Mouse (Mus musculus): ENCODE measurements at regions not wholly inside any gene's neighbourhood (a gene's known extent, or its start where the extent isn't known, plus 50 kb on each side); places are given as distances from the start of the nearest gene placed in this dataset.

DNA sequence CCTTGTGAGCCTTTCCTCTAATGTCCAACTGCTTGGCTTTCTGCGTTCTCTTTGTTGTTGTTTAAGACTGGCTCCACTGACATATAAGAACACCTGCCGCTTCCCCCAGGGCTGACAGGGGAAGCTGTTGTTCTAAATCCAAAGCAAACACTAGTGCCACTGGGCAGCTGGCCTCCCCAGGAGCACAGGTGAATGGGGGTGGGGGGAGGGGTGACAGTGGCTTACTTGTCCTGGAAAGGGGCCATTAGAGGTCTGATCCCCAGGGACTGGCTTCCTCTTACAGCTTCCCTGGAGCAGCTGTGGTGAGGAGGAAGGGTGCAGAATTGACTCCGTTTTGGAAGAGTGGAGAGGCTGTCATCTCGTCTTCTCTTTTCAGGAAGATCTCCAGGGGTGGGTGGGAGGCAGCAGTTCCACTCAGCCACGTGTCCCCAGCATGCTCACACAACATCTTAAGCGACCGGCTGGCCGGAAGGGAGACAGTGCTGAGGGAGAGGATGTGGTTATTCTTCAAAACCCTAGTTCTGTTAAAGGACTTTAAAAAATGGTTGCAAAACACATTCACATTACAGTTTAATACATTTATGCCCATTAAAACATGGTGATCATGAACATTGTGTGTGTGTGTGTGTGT lies 688.5 kb upstream of the Car8 start:
- Histone ChIP-seq H3K4me3 (replicated peaks) (no peak overlapping the region), H3K4me1 (replicated peaks) (peaks cover 25% of the 10 kb centered on the region), H3K27me3 (no peaks in the 10 kb centered on the region), H3K4me2 (replicated peaks) (no peak overlapping the region), H3K36me3 (no peaks in the 10 kb centered on the region), H3K9me3 (no peaks in the 10 kb centered on the region), H3K9ac (replicated peaks) (no peak overlapping the region), H3K27ac (no peak overlapping the region)
- ATAC-seq: no peak
- 36% methylated on average over 8 of the region's 8 CpGs for WGBS

DNA sequence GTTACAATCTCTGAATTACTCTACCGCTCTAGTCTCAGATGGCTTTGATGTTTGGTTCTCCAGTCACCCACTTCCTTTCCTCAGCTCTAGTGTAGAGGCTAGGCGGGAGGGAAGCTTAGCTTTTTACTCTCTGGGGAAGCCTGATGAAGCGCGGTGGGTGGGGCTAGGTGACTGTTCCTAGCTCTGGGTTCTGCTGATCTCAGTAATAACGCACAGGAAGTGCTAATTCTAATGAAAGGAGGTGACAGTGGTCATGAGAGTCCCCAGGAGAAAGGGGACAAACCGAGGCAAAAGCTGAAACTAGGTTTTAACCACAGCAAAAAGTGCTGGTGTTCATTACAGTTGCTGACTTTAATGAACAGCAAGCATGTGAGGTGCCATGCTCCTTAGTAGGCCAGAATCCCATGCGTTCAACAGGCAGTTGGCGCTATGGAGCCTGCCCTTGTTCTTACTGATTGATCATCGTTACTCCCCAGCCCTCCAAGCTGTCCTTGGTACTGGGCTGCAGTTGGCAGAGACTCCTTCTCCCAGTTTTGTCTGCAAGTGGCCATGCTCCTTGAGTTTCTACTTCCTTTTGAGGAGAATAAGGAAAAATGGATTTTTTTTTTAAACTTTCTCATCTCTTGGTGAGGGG lies 687.9 kb upstream of the Car8 start:
- Histone ChIP-seq H3K9me3 (no peaks in the 10 kb centered on the region), H3K9ac (replicated peaks) (no peak overlapping the region), H3K4me3 (replicated peaks) (no peak overlapping the region), H3K27me3 (no peaks in the 10 kb centered on the region), H3K4me1 (replicated peaks) (peaks cover 31% of the 10 kb centered on the region), H3K27ac (no peak overlapping the region), H3K36me3 (no peaks in the 10 kb centered on the region), H3K4me2 (replicated peaks) (no peak overlapping the region)
- WGBS: 47% methylated on average over 9 of the region's 9 CpGs
- no peak for ATAC-seq

DNA sequence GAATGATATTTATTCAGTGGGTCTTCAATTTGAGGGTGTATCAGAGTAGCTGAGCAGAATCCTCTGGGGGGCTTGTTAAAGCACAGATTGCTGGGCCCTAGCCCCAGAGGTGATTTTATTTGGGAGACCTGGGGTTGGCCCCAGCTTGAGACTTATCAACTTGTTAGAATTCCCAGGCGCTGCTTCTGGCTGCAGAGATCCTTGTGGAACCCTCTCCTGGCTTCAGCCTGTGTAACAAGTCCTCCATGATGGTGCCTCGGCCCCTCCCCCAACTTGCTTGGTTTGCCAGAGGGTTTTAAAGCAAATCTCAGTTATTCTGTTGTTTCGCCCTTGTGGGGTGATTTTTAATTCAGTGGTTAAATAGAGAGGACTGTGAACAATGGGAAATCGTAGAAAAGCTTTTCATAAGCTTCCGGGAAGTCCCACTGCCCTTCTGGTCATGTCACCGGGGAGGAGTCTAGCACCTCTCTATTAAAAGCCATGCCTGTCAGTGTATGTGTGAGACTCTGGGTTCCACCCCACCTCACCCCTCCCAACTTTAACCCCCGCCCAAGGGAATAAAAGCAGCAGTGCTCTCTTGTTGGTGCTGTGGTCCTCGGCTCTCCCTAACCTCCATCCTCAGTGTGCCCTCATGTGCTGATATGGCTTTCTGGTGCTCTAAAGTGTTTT lies 684.0 kb upstream of the Car8 start:
- H3K27ac ChIP-seq: peak overlapping the region; percentile 63
- H3K9ac ChIP-seq (replicated peaks): no peak overlapping the region
- peaks cover 50% of the 10 kb centered on the region for H3K4me1 ChIP-seq (replicated peaks)
- no peak overlapping the region for H3K4me2 ChIP-seq (replicated peaks)
- no peaks in the 10 kb centered on the region for H3K9me3 ChIP-seq
- H3K4me3 ChIP-seq (replicated peaks): no peak overlapping the region
- H3K27me3 ChIP-seq: no peaks in the 10 kb centered on the region
- no peaks in the 10 kb centered on the region for H3K36me3 ChIP-seq
- WGBS: 20% methylated on average over 8 of the region's 8 CpGs
- peak; percentile 31 for ATAC-seq

DNA sequence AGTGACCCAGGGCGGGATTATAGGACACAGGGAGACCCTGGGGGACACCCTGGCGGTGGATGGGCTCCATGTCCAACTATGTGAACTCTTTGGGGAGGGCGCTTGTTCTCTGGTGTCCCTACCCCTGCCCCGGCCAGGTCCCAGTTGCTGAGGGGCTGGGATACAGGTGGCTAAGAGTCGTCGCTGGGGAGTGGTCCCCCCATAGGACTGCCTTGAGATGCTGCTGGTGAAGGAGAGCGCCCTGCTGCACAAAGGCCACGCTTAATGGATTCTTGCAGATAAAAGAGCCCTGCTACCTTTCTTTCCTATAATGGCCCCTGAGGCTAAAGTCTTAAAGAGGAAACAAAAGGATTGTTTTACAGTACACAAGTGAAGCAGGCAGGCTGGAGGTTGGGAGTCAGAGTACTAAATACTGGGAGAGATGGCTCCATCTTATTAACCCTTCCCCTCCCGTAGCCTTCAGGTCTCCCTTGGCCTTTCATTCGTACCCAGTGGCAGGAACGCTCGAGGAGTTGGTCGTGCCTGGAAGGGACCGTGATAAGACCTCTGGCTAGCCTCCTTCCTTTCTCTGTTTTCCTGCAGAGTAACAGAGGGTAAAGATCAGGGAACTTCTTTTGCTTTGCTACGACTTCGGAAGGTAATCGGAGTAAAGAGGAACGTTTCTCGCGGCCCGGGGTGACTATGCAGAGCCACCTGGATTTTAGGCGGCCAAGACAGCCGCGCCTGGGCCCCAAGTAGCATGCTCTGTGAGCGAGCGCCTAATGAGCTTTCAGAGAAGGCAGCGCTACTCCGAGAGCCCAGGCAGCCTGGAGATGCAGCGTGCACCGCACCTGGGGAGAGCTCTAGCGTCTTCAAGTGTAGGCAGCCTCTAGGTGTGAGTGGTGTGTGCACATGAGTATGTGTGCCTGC lies 682.9 kb upstream of the Car8 start:
- peak overlapping the region; percentile 63 for H3K27ac ChIP-seq
- 4% methylated on average over 31 of the region's 31 CpGs for WGBS
- ATAC-seq: peak; percentile 73

DNA sequence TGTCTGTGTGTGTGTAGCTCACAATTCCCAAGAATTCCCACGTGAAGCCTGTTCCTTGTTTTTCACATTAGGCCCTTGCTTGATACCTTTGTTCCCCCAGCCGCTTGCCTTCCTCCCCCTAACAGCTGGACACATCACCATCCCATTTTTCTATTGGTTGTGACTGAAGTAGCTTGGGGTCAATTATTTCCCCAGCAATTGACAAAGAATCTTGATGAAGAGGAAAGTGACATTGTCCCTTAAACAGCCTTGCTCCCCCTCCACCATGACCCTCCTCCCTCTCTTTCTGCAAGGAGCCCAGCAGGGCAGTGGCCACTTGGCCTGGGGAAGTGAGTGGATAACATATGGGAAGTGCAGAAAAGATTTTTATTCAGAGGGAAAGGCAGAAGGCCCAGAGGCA lies 681.5 kb upstream of the Car8 start:
- 10% methylated on average over 2 of the region's 2 CpGs for WGBS
- peaks cover 55% of the 10 kb centered on the region for H3K4me1 ChIP-seq (replicated peaks)
- no peak overlapping the region for H3K4me3 ChIP-seq (replicated peaks)

More for the DNA sequence above, 682.9 kb upstream of the Car8 start:
- Histone ChIP-seq H3K4me2 (replicated peaks) (peak overlapping the region; percentile 46), H3K9ac (replicated peaks) (peak overlapping the region; percentile 19), H3K27me3 (no peaks in the 10 kb centered on the region), H3K9me3 (no peaks in the 10 kb centered on the region), H3K36me3 (no peaks in the 10 kb centered on the region), H3K4me1 (replicated peaks) (peaks cover 42% of the 10 kb centered on the region), H3K4me3 (replicated peaks) (peak overlapping the region; percentile 25)

DNA sequence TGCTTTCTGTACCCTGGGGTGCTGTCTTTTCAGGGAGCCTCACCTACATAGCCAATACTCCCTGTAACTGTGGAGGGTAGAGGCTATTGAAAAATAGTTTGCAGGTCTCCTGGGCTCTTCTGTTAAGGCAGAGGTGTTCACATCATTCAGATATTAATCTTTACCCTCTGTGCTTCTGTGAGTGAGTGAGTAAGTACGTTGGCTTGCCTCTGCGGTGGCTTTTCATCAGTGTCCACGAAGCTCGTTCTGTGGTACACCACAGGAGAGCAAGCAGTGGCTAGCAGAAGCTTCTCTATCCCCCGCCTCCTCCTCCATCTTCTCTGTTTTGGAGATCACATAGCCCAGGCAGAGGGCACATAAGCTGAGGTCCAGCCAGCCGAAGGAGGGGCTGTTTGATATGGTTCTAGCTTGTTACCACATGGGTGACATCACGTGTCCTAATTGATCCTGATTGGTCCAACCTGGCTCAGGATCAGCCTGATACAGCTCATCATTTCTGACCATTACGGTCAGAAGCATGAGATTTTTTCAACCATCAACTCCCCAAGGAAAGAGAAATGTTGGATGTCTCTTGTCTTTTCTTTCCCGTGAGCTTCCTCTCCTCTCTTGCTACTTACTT lies 680.6 kb upstream of the Car8 start:
- Histone ChIP-seq H3K9ac (replicated peaks) (no peak overlapping the region), H3K27ac (no peak overlapping the region), H3K4me2 (replicated peaks) (no peak overlapping the region), H3K36me3 (no peaks in the 10 kb centered on the region), H3K4me3 (replicated peaks) (no peak overlapping the region), H3K27me3 (no peaks in the 10 kb centered on the region), H3K9me3 (no peaks in the 10 kb centered on the region), H3K4me1 (replicated peaks) (peaks cover 63% of the 10 kb centered on the region)
- 73% methylated on average over 9 of the region's 9 CpGs for WGBS
- ATAC-seq: no peak

More for the DNA sequence above, 681.5 kb upstream of the Car8 start:
- Histone ChIP-seq H3K27ac (peak overlapping the region; percentile 65), H3K27me3 (no peaks in the 10 kb centered on the region), H3K4me2 (replicated peaks) (no peak overlapping the region), H3K9ac (replicated peaks) (no peak overlapping the region), H3K36me3 (no peaks in the 10 kb centered on the region), H3K9me3 (no peaks in the 10 kb centered on the region)
- ATAC-seq: no peak
